Mouse (Mus musculus): ENCODE results near the gene Mta1. TPM values are rescaled to one million over a fixed set of nuclear protein-coding genes. Genes with fewer than 3 reads are reported as not detected.

Mta1 gene
- polyA plus RNA-seq, 1 experiment from 2014 or later = 21.5 TPM

GRCm38 (mm10) chr12:113157521-113157920 is 59.4 kb downstream of the Mta1 start:
- Histone ChIP-seq H3K9me3 (ENCODE audit: control insufficient read depth, low read length) (no peaks in the 10 kb centered on the region), H3K36me3 (ENCODE audit: control insufficient read depth, insufficient read depth, low read length) (peaks cover 5% of the 10 kb centered on the region; the same call in 1 of the 2 replicates), H3K27ac (ENCODE audit: low read depth, low read length) (no peak overlapping the region), H3K4me2 (ENCODE audit: low read depth) (peak overlapping the region; percentile 82), H3K9ac (ENCODE audit: low read length) (no peak overlapping the region; the same call in 1 of the 2 replicates), H3K4me1 (ENCODE audit: control insufficient read depth, insufficient read depth, low read length) (peaks cover 9% of the 10 kb centered on the region), H3K4me3 (ENCODE audit: low read depth, low read length) (no peak overlapping the region), H3K27me3 (ENCODE audit: control insufficient read depth, insufficient read depth, low read length) (peaks cover 6% of the 10 kb centered on the region; the same call in 1 of the 2 replicates)
- no peak for DNase-seq (ENCODE audit: low spot score)
- 91% methylated on average over 8 of the region's 8 CpGs for WGBS
- ATAC-seq (ENCODE audit: insufficient read depth, low FRiP score, low TSS enrichment) = no peak

DNA sequence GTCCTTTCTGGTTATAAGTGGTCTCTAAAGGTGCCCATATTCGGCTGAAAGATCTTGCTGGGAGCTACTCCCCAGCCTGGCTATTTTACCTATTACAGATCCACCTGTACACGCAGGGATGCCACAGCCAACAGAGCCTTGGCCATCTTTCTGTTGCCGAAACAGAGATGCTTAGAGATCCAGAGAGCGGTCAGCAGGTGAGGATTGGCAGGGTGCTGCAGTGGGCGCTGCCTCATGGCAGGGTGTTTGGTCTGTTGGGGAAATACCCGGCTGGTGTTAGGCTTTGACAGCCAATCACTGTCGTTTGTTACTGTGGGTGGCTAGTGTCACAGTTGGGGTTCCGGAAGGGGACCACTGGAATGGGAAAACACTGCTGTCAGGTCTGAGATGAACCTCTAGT is 59.9 kb downstream of the Mta1 start:
- Histone ChIP-seq H3K4me2 (ENCODE audit: low read depth) (no peak overlapping the region), H3K4me3 (ENCODE audit: low read depth, low read length) (no peak overlapping the region), H3K27ac (ENCODE audit: low read depth, low read length) (no peak overlapping the region), H3K9ac (ENCODE audit: low read length) (no peak overlapping the region), H3K4me1 (ENCODE audit: control insufficient read depth, insufficient read depth, low read length) (peaks cover 9% of the 10 kb centered on the region), H3K9me3 (ENCODE audit: control insufficient read depth, low read length) (no peaks in the 10 kb centered on the region), H3K27me3 (ENCODE audit: control insufficient read depth, insufficient read depth, low read length) (0 out of 2 replicates have a peak, but pooled peaks cover 4% of the 10 kb centered on the region), H3K36me3 (ENCODE audit: control insufficient read depth, insufficient read depth, low read length) (peaks cover 5% of the 10 kb centered on the region; the same call in 1 of the 2 replicates)
- 94% methylated on average over 8 of the region's 8 CpGs for WGBS
- ATAC-seq (ENCODE audit: insufficient read depth, low FRiP score, low TSS enrichment) (no peak), DNase-seq (ENCODE audit: low spot score) (no peak)

DNA sequence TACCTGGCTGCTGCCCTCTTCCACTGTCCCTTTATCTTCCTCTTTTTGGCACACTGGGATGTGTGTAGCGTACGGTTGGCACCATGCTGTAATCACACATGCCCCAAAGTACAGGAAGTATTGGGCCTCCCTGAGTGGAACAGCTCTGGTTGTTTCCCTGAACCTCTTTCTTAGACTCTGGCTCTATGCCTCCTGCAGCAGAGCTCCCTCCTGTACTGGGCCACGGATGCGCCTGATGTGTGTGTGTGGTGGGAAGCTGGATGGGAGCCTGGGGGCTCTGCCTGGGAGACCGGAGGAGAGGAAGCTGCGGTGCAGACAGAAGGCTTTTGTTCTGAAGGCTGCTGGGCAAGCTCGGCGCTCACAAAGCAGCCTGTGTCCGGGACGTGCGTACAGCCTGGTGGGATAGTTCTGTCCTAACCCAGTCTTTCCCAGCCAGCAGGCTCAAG is 65.5 kb downstream of the Mta1 start:
- peaks cover 5% of the 10 kb centered on the region; the same call in 1 of the 2 replicates for H3K36me3 ChIP-seq (ENCODE audit: control insufficient read depth, insufficient read depth, low read length)
- no peaks in the 10 kb centered on the region for H3K4me1 ChIP-seq (ENCODE audit: control insufficient read depth, insufficient read depth, low read length)
- no peaks in the 10 kb centered on the region for H3K27me3 ChIP-seq (ENCODE audit: control insufficient read depth, insufficient read depth, low read length)
- DNase-seq (ENCODE audit: low spot score) (no peak), ATAC-seq (ENCODE audit: insufficient read depth, low FRiP score, low TSS enrichment) (0 out of 2 replicates have a peak, but pooled peaks have one; percentile 2)
- no peak overlapping the region for H3K9ac ChIP-seq (ENCODE audit: low read length)
- H3K27ac ChIP-seq (ENCODE audit: low read depth, low read length) = no peak overlapping the region; the same call in 1 of the 2 replicates
- 79% methylated on average over 11 of the region's 11 CpGs for WGBS
- H3K9me3 ChIP-seq (ENCODE audit: control insufficient read depth, low read length) = no peaks in the 10 kb centered on the region
- H3K4me3 ChIP-seq (ENCODE audit: low read depth, low read length) = no peak overlapping the region
- H3K4me2 ChIP-seq (ENCODE audit: low read depth) = no peak overlapping the region

DNA sequence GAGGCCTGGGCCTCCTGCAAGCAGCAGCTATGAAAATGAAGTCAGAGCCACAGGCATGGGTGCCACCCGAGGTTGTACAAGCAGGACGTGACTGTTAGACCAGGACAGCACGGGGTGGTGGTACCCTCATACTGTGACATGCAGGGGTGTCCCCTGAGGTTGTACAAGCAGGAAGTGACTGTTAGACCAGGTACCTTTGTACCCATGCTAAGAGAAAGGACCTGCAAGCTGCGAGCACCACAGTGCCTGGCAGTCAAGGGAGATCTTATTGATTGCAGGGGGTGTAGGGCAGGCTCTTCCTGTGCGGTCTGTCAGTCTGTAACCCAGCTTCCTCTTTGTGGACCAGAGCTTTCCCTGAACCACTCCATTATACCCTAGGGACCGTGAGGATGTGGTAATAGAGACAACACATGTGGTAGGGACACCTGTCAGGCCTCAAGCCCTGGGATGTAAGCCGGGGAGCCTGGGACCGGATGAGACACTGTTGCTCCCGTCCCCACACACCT is 70.0 kb downstream of the Mta1 start:
- Histone ChIP-seq H3K4me1 (ENCODE audit: control insufficient read depth, insufficient read depth, low read length) (no peaks in the 10 kb centered on the region), H3K36me3 (ENCODE audit: control insufficient read depth, insufficient read depth, low read length) (no peaks in the 10 kb centered on the region), H3K4me3 (ENCODE audit: low read depth, low read length) (no peak overlapping the region), H3K27me3 (ENCODE audit: control insufficient read depth, insufficient read depth, low read length) (no peaks in the 10 kb centered on the region), H3K4me2 (ENCODE audit: low read depth) (no peak overlapping the region), H3K9me3 (ENCODE audit: control insufficient read depth, low read length) (no peaks in the 10 kb centered on the region), H3K27ac (ENCODE audit: low read depth, low read length) (no peak overlapping the region), H3K9ac (ENCODE audit: low read length) (no peak overlapping the region)
- ATAC-seq (ENCODE audit: insufficient read depth, low FRiP score, low TSS enrichment) = no peak
- no peak for DNase-seq (ENCODE audit: low spot score)
- 86% methylated on average over 9 of the region's 9 CpGs for WGBS

DNA sequence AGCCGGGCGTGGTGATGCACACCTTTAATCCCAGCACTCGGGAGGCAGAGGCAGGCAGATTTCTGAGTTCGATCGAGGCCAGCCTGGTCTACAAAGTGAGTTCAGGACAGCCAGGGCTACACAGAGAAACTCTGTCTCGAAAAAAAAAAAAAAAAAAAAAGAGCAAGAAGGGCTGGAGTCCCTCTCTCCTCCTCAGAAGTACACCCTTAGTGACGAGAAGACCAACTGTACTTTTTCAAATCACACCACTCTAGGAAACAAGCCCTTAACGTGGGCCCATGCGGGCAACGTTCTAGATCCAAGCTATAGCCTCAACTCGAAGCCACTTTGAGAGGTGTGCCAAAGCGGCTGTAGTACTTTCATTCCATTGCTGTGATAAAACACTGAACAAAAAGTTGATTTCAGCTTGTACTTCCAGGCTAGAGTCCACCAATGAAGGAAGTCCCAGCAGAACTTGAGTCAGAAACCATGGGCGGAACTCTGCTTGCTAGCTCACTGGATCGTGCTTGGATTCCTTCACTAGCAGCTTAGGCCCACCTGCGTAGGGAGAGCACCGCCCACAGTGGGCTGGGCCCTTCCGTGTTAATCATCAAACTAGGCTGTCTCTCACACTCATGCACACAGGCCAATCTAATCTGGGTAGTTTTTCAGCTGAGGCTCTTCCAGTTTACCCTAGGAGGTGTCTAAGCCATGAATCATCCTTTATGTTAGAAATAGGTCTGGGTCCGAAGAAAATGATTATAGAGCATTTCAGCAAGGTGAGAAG is 79.1 kb downstream of the Mta1 start:
- H3K27me3 ChIP-seq (ENCODE audit: control insufficient read depth, insufficient read depth, low read length) = no peaks in the 10 kb centered on the region

GRCm38 (mm10) chr12:113181020-113181419 is 82.9 kb downstream of the Mta1 start:
- H3K27me3 ChIP-seq (ENCODE audit: control insufficient read depth, insufficient read depth, low read length) = no peaks in the 10 kb centered on the region
- 58% methylated on average over 4 of the region's 4 CpGs for WGBS
- no peak overlapping the region for H3K9ac ChIP-seq (ENCODE audit: low read length)
- H3K4me2 ChIP-seq (ENCODE audit: low read depth) = no peak overlapping the region
- peaks cover 6% of the 10 kb centered on the region; the same call in 1 of the 2 replicates for H3K4me1 ChIP-seq (ENCODE audit: control insufficient read depth, insufficient read depth, low read length)
- H3K27ac ChIP-seq (ENCODE audit: low read depth, low read length) = no peak overlapping the region
- no peaks in the 10 kb centered on the region for H3K9me3 ChIP-seq (ENCODE audit: control insufficient read depth, low read length)
- no peak for DNase-seq (ENCODE audit: low spot score)
- ATAC-seq (ENCODE audit: insufficient read depth, low FRiP score, low TSS enrichment) = no peak
- no peaks in the 10 kb centered on the region for H3K36me3 ChIP-seq (ENCODE audit: control insufficient read depth, insufficient read depth, low read length)
- no peak overlapping the region for H3K4me3 ChIP-seq (ENCODE audit: low read depth, low read length)

More for the DNA sequence above, 79.1 kb downstream of the Mta1 start:
- H3K4me1 ChIP-seq (ENCODE audit: control insufficient read depth, insufficient read depth, low read length) = no peaks in the 10 kb centered on the region
- H3K4me3 ChIP-seq (ENCODE audit: low read depth, low read length) = no peak overlapping the region
- H3K9me3 ChIP-seq (ENCODE audit: control insufficient read depth, low read length) = no peaks in the 10 kb centered on the region
- no peaks in the 10 kb centered on the region for H3K36me3 ChIP-seq (ENCODE audit: control insufficient read depth, insufficient read depth, low read length)
- no peak overlapping the region for H3K4me2 ChIP-seq (ENCODE audit: low read depth)
- no peak overlapping the region for H3K27ac ChIP-seq (ENCODE audit: low read depth, low read length)
- 89% methylated on average over 18 of the region's 18 CpGs for WGBS
- ATAC-seq (ENCODE audit: insufficient read depth, low FRiP score, low TSS enrichment) = no peak
- DNase-seq (ENCODE audit: low spot score) = no peak
- no peak overlapping the region for H3K9ac ChIP-seq (ENCODE audit: low read length)

DNA sequence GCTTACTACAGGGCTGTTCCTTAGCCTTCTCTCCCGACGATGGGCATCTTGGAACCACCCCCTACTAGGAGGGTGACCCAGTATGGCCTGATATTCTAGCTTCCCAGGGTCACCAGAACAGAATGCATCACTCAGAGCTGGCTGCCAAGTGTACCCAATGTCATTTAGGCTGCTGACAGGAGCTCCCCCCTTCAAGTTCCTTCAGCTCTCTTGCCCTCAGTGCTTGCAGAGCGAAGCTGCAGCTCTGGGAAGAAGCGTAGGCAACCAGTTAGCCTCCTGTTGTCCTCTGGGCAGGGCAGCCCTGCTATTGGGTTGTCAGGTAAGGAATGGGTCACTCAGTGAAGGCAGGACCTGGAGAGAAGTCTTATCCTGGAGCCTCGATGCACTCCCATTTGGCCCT is 86.9 kb downstream of the Mta1 start:
- ATAC-seq (ENCODE audit: insufficient read depth, low FRiP score, low TSS enrichment) (no peak), DNase-seq (ENCODE audit: low spot score) (no peak)
- Histone ChIP-seq H3K4me1 (ENCODE audit: control insufficient read depth, insufficient read depth, low read length) (peaks cover 19% of the 10 kb centered on the region), H3K4me3 (ENCODE audit: low read depth, low read length) (no peak overlapping the region), H3K27ac (ENCODE audit: low read depth, low read length) (no peak overlapping the region), H3K27me3 (ENCODE audit: control insufficient read depth, insufficient read depth, low read length) (no peaks in the 10 kb centered on the region), H3K9me3 (ENCODE audit: control insufficient read depth, low read length) (no peaks in the 10 kb centered on the region), H3K9ac (ENCODE audit: low read length) (no peak overlapping the region), H3K36me3 (ENCODE audit: control insufficient read depth, insufficient read depth, low read length) (0 out of 2 replicates have a peak, but pooled peaks cover 2% of the 10 kb centered on the region), H3K4me2 (ENCODE audit: low read depth) (no peak overlapping the region)
- 62% methylated on average over 5 of the region's 5 CpGs for WGBS

- H3K4me3 ChIP-seq (ENCODE audit: low read depth, low read length) = peak within 1 kb of the TSS; percentile 64
- WGBS = 2% methylated on average over 49 of the region's 63 CpGs
- DNase-seq (ENCODE audit: low spot score) = peak; percentile 81
- H3K36me3 ChIP-seq (ENCODE audit: control insufficient read depth, insufficient read depth, low read length) = 0 out of 2 replicates have a peak, but pooled peaks cover 2% of the 10 kb centered on the region
- H3K4me2 ChIP-seq (ENCODE audit: low read depth) = peak within 1 kb of the TSS; percentile 85
- peak; percentile 58 for ATAC-seq (ENCODE audit: insufficient read depth, low FRiP score, low TSS enrichment)
- H3K9ac ChIP-seq (ENCODE audit: low read length) = peak within 1 kb of the TSS; percentile 76
- H3K27ac ChIP-seq (ENCODE audit: low read depth, low read length) = no peak within 1 kb of the TSS
- peaks cover 19% of the 10 kb centered on the region for H3K4me1 ChIP-seq (ENCODE audit: control insufficient read depth, insufficient read depth, low read length)
- no peaks in the 10 kb centered on the region for H3K9me3 ChIP-seq (ENCODE audit: control insufficient read depth, low read length)
- no peaks in the 10 kb centered on the region for H3K27me3 ChIP-seq (ENCODE audit: control insufficient read depth, insufficient read depth, low read length)
Observed at GRCm38 (mm10) chr12:113185442-113186291, 87.6 kb downstream of the Mta1 start, which contains the start of gene Tmem121. Tmem121 (plus strand) TSS chr12:113185930.
